Mouse (Mus musculus) midbrain, postnatal 0 days (tissue): ENCODE measurements around the gene Cpne2. TPM values are rescaled to one million over a fixed set of nuclear protein-coding genes. Genes with fewer than 3 reads are reported as not detected.

Source experiments
- ATAC-seq: fragments of 200-750 bp; cut with Nextera tagmentation; 2 replicates; pipeline ENCODE4 v1.8.0; 2017; ENCODE audit warnings: moderate number of reproducible peaks, mild to moderate bottlenecking, moderate TSS enrichment, moderate library complexity; ENCODE audit not compliant: low FRiP score
- DNase-seq: peaks from one replicate; pipeline ENCODE4 v3.0.0-alpha.2; 2015; ENCODE audit warnings: low spot score
- H3K27ac ChIP-seq: fragments of 300-500 bp; sonication (generic); 2 replicates; pipeline ENCODE4 v1.5.1; 2014; ENCODE audit warnings: low read depth, mild to moderate bottlenecking, low read length, mixed read lengths
- H3K27me3 ChIP-seq: fragments of 300-500 bp; sonication (generic); 2 replicates; pipeline ENCODE4 v1.6.1; 2014; ENCODE audit warnings: low read length, control low read depth, mixed read lengths; ENCODE audit not compliant: insufficient read depth
- H3K36me3 ChIP-seq: fragments of 300-500 bp; sonication (generic); 2 replicates; pipeline ENCODE4 v1.6.1; 2014; ENCODE audit warnings: low read length, control low read depth, mixed read lengths; ENCODE audit not compliant: insufficient read depth
- H3K4me1 ChIP-seq: fragments of 300-500 bp; sonication (generic); 2 replicates; pipeline ENCODE4 v1.6.1; 2014; ENCODE audit warnings: mild to moderate bottlenecking, control low read depth, antibody characterized with exemption, low read length, mixed read lengths; ENCODE audit not compliant: insufficient read depth
- H3K4me2 ChIP-seq: fragments of 300-500 bp; sonication (generic); 2 replicates; pipeline ENCODE4 v1.6.1; 2014; ENCODE audit warnings: low read depth, mild to moderate bottlenecking, low read length, mixed read lengths; ENCODE audit not compliant: poor library complexity, severe bottlenecking
- H3K4me3 ChIP-seq: fragments of 300-500 bp; sonication (generic); 2 replicates; pipeline ENCODE4 v1.5.1; 2014; ENCODE audit warnings: low read depth, mild to moderate bottlenecking, low read length, moderate library complexity
- H3K9ac ChIP-seq: fragments of 300-500 bp; sonication (generic); replicated peaks from 2 replicates; pipeline ENCODE4 v1.6.1; 2014; ENCODE audit warnings: mild to moderate bottlenecking, low read length, moderate library complexity, mixed read lengths; ENCODE audit not compliant: poor library complexity, severe bottlenecking
- H3K9me3 ChIP-seq: fragments of 300-500 bp; sonication (generic); 2 replicates; pipeline ENCODE4 v1.6.1; 2016; ENCODE audit warnings: low read length, control low read depth
- CTCF ChIP-seq: IDR thresholded peaks from 2 replicates; pipeline ENCODE4 v1.5.1; 2016; ENCODE audit warnings: antibody characterized with exemption, mild to moderate bottlenecking
- WGBS: fragments of 180-500 bp; shearing (Covaris S2); extraction: QIAGEN DNeasy Blood & Tissue Kit; methylation state at CpG from one replicate; pipeline ENCODE4 v1.1.7; 2014; 5-methylcytosine and 5-hydroxymethylcytosine counted together
- polyA plus RNA-seq: library from polyadenylated mRNA; unstranded; fragments of >200 nt; fragmentation: Nextera tagmentation; extraction: Ambion mirVana; gene quantifications from 2 replicates; pipeline ENCODE4 v1.2.1, GENCODE M21; 2015
- total RNA-seq: library from RNA; depleted of rRNA; stranded (reverse); fragments of >200 nt; gene quantifications from 2 replicates; pipeline ENCODE4 v1.2.3, GENCODE M21; 2014

Cpne2 gene
- total and polyA plus RNA-seq, 2 experiments from 2014 or later: 43.3 to 46.3 TPM

DNA sequence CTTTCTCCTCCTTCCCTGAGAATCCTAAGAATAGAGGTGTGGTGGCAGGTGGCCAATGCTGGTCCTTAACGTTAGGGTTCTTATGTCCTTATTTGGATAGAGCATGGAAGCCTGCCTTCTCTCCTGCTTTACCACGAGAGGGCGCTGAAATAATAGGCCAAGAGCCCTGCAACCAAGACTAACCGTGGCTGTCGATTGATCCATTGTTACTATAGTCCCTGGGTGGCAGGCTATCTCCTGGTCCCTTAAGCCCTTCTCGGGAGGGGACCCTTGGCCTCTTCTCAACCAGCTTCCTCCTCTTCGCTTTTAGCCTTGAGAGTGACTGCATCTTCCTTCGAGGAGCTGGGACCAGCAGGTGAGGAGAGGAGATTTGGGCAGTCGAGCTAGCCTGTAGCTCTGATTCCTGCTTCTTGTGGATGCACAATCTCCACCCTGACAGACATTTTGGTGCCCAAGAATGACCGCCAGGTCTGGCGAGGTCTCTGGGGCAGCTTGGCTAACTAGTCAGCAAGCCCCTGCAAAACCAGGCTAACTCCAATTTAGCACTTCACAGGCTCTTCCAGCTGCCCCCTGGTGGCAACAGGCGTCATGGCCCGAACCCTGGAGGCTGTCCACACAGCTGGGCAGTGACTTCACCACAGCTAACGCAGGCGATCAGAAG is 40.6 kb upstream of the Cpne2 start:
- ATAC-seq (peak; percentile 84), DNase-seq (peak; percentile 89)
- H3K36me3 ChIP-seq: no peaks in the 10 kb centered on the region
- H3K9me3 ChIP-seq: no peaks in the 10 kb centered on the region
- H3K27me3 ChIP-seq: no peaks in the 10 kb centered on the region; the same call in 1 of the 2 replicates
- no peaks in the 10 kb centered on the region for H3K4me1 ChIP-seq
- H3K9ac ChIP-seq: no peak overlapping the region; the same call in 1 of the 2 replicates
- peak; percentile 85 for TF ChIP-seq CTCF
- WGBS: 6% methylated on average over 15 of the region's 15 CpGs
- peak overlapping the region; percentile 10; the same call in 1 of the 2 replicates for H3K4me3 ChIP-seq
- H3K27ac ChIP-seq: no peak overlapping the region
- H3K4me2 ChIP-seq: peak overlapping the region; percentile 47

DNA sequence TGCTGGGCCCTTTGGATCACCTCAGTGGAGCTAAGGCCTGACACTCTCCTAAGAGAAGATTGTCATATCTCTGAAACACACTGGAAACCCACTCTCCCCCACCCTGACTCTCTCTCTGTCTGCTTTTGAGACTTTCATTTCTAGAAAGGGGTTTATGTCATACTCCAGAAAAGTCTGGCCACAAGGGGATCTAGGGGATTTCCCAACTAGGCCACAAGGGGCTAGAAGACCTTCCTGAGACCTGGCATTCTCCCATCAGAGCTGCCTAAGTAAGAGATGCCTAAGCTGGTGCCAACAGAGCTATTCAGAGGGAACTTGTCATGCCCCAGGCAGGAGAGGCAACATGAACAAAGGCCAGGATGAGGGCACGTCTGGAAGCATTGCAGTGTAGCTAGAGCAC is 39.5 kb upstream of the Cpne2 start:
- Histone ChIP-seq H3K27ac (no peak overlapping the region), H3K4me3 (no peak overlapping the region), H3K27me3 (no peaks in the 10 kb centered on the region; the same call in 1 of the 2 replicates), H3K4me2 (no peak overlapping the region), H3K4me1 (no peaks in the 10 kb centered on the region), H3K9me3 (no peaks in the 10 kb centered on the region), H3K36me3 (no peaks in the 10 kb centered on the region), H3K9ac (no peak overlapping the region)
- WGBS: 54% methylated on average over 1 of the region's 1 CpGs
- TF ChIP-seq CTCF: peak; percentile 36; the same call in 1 of the 2 replicates
- ATAC-seq (no peak), DNase-seq (peak; percentile 43)

DNA sequence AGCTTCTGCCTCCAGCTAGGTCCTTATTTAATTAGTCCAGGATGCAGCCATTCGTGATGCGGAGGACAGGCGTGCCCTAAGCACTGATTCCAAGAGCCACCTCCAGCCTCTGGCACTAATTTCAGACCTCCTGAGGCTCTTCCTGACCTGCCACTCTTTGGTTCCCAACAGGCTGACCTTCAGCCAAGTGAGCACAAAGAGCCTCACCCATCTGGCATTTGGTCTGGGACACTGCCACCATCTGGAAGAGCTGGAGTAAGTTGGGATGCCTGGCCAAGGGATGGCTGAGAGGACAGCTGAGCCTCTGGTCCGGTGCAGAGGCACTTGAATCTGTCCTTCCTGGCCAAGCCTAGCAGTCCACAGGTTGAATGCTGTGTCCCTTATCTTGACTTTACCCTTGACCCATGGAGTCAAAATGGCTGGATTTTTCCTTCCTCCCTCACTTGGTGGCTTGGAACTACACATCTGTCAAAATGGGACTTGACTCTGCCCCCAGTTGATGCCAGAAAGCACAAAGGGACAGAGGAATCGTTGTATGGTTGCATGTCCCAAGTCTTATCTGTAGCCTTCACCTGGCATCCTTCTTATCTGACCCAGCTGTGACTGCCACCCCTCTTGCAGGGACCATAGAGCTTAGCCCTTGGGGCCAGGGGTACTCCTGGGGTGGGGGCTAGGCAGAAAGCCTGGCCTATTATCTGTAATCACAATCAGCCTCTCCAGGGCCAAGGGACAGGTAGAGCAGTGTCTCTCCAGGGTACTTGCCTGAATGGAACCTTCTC is 17.2 kb upstream of the Cpne2 start:
- Histone ChIP-seq H3K4me3 (no peak overlapping the region), H3K9me3 (no peaks in the 10 kb centered on the region), H3K27me3 (no peaks in the 10 kb centered on the region), H3K9ac (no peak overlapping the region), H3K4me2 (no peak overlapping the region), H3K36me3 (no peaks in the 10 kb centered on the region), H3K4me1 (no peaks in the 10 kb centered on the region), H3K27ac (no peak overlapping the region)
- TF ChIP-seq CTCF: no peak
- 48% methylated on average over 5 of the region's 5 CpGs for WGBS
- ATAC-seq: no peak
- peak; percentile 77 for DNase-seq

DNA sequence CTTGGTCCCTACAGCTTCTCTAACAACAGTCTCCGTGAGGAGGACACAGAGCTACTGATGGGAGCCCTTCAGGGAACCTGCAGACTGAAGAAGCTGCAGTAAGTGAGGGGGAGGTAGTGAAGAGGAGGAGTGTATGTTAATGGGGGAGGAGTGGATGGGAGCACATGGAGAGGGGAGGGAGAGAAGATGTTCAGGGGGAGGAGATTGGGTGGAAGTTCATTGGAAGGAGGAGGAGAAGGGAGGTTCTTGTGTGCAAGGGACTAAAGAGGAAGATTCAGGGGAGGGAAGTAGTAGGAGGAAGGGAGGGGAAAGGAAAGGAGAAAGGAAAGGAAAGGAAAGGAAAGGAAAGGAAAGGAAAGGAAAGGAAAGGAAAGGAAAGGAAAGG is 16.6 kb upstream of the Cpne2 start:
- no peak overlapping the region for H3K27ac ChIP-seq
- no peak overlapping the region for H3K9ac ChIP-seq
- no peaks in the 10 kb centered on the region for H3K27me3 ChIP-seq
- H3K4me1 ChIP-seq: no peaks in the 10 kb centered on the region
- TF ChIP-seq CTCF: no peak
- H3K4me2 ChIP-seq: no peak overlapping the region
- ATAC-seq (no peak), DNase-seq (no peak)
- 42% methylated on average over 1 of the region's 1 CpGs for WGBS
- no peak overlapping the region for H3K4me3 ChIP-seq
- no peaks in the 10 kb centered on the region for H3K36me3 ChIP-seq
- no peaks in the 10 kb centered on the region for H3K9me3 ChIP-seq

DNA sequence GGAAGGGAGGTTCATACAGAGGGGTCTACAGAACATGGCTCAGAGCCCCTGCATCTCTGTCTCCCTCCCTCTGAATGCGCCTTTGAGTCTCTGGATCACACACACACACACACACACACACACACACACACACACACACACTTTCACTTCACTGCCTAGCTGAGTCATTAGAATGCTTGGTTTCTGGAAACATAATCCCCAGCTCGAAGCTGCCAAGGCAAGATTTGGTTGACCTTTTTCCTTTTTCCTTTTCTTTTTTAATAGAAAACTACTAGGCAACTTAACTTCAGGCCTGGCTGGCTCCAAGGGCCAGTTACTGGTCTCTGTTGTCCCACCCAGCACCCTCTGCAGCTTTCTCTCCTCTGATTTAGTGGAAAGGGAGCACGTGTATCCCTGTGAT is 16.0 kb upstream of the Cpne2 start:
- Histone ChIP-seq H3K36me3 (no peaks in the 10 kb centered on the region), H3K4me1 (no peaks in the 10 kb centered on the region), H3K9me3 (no peaks in the 10 kb centered on the region), H3K27ac (no peak overlapping the region), H3K4me3 (no peak overlapping the region), H3K4me2 (no peak overlapping the region), H3K27me3 (no peaks in the 10 kb centered on the region), H3K9ac (no peak overlapping the region)
- WGBS: 65% methylated on average over 3 of the region's 3 CpGs
- no peak for TF ChIP-seq CTCF
- no peak for ATAC-seq
- no peak for DNase-seq

DNA sequence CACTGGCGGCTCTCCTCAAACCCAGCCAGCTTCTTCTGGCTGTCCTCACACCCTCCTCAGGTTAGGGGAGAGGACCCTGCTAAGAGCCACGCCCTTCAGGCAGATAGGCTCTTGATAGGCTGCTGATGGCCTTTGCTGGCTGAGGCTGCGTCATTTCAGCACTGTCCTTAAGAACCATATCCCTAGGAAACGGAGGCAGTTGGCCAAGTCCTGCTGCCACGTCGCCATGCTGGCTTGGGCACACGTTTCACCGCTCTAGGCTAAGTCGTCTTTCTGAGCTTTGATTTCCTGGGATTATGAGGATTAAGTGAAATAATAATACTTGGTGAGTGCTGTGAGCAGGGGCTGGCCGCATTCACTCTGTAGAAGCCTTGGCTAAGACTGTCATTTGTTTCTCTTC is 14.5 kb upstream of the Cpne2 start:
- no peaks in the 10 kb centered on the region for H3K4me1 ChIP-seq
- TF ChIP-seq CTCF: no peak
- H3K4me2 ChIP-seq: no peak overlapping the region
- no peak for ATAC-seq
- no peak overlapping the region for H3K27ac ChIP-seq
- no peak overlapping the region for H3K4me3 ChIP-seq
- 58% methylated on average over 10 of the region's 10 CpGs for WGBS
- H3K9ac ChIP-seq: no peak overlapping the region
- H3K27me3 ChIP-seq: no peaks in the 10 kb centered on the region
- H3K36me3 ChIP-seq: no peaks in the 10 kb centered on the region
- no peak for DNase-seq
- no peaks in the 10 kb centered on the region for H3K9me3 ChIP-seq
